Mouse (Mus musculus) heart, postnatal 10 days (tissue): ENCODE data around the gene Ttbk2. TPM values are rescaled to one million over a fixed set of nuclear protein-coding genes. Genes with fewer than 3 reads are reported as not detected.

Experiments used
- DNase-seq, 2 experiments: peaks; one replicate each; pipeline ENCODE4 v3.0.0; 2021
- intact Hi-C: fragments of 180-260 bp; cut with DNase I; formaldehyde crosslinking; loops from one replicate; pipeline ENCODE4 v1.15.1; 2025
- total RNA-seq, 2 experiments: library from RNA; stranded (reverse); gene quantifications; 2 replicates each; pipeline ENCODE4 v1.2.3; 2021

The Ttbk2 gene
- total RNA-seq, result 10 to 100 TPM; 14.4 to 16.4 TPM

DNA sequence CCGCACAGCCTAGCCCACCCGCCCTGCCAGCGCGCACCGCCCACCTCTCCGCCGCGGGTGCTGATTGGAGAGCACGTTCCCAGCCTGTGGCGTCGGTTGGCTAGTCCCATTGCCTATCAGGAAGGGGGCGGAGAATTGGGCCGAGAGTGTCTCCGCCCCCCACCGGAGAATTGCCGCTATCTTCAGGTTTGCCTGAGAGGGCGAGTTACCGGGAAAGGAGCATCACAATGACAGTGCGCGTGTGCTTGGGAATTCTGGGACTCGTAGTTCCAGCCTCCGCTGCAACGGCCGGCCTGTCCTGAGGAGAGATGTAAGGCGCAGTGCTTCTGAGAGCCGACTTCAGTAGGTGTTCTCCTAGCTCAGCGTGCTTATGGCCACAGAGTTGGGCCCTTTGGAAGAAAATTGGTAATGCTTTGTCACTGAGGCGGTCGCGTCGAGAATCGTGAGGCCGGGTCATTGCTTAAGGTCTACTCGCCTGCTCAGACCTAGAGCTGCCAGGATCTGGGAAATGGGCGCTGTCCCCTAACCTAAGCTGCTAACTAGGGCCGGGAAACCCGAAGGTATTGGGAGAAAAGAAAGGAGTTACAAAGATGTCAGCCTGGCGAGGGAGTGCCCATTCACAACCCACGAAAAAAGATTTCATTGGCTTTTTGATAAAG, at the start of gene Ttbk2:
Gene Ttbk2, minus strand, starts transcription at position 181 of the 659 bp plus-strand sequence.
- intact Hi-C loops, result loop anchor here (2.0 kb wide), 1 partner anchor 120 kb away; no protein-coding TSS in a partner anchor

DNA sequence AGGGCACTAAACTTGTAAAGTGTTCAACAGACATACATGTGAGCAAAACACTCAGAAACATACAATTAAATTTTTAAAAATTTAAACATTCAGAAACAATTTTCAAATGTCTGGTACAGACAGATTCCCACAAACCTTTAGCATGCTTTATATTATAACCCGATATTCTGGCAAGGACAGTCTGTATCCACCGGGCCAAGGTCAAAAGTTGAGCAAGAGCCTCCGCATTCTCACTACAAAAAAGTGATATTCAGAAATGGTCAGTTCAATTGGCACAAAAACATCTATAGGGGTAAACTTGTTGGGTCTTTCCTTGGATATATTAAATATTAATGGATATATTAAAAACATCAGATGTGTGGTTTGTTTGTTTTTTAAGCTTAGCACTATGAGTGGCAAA, 46.0 kb upstream of the Ttbk2 start:
- intact Hi-C loops, result no loop called here
- no peak for DNase-seq

More for the DNA sequence above, at the start of gene Ttbk2:
- DNase-seq, result peak; percentile 98 to 99

DNA sequence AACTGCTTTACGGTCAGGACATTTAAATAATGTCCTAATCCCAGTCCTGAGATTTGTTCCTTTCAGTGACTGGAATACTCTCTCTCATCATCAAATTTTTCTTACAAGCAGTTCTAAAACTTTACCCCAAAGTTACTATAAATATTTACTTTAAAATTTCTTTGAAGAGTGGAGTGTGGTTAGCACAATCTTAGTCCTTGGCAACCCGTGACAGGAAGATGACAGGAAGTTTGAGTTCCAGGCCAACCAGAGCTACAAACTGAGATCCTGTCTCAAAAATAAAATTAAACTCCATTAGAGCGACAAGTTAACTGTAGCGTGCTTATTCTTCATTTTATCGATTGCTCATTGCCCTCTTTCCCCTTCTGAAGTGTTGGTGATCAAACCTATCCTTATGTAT, 37.2 kb upstream of the Ttbk2 start:
- no peak for DNase-seq
- intact Hi-C loops, result no loop called here

DNA sequence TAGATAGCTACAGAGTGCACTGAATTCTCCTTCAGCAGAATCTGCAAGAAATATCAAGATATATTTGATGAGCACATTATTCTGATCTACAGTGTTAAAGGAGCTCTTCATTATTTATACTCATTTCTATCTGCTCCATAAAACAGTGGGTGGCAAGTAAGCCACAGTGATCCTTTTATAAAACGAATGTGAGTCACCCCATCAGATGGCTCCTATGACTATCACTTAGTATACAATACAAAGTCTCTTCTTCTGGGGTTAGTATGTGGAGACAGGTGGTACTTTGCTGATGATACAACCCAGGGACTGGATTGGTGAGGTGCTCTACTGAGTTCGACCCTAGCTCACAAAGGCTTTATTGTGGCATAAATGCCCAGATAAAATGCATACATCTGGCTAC, 22.8 kb upstream of the Ttbk2 start:
- intact Hi-C loops, result loop anchor here (5.0 kb wide), 1 partner anchor 396 kb away; no protein-coding TSS in a partner anchor
- DNase-seq, result no peak

DNA sequence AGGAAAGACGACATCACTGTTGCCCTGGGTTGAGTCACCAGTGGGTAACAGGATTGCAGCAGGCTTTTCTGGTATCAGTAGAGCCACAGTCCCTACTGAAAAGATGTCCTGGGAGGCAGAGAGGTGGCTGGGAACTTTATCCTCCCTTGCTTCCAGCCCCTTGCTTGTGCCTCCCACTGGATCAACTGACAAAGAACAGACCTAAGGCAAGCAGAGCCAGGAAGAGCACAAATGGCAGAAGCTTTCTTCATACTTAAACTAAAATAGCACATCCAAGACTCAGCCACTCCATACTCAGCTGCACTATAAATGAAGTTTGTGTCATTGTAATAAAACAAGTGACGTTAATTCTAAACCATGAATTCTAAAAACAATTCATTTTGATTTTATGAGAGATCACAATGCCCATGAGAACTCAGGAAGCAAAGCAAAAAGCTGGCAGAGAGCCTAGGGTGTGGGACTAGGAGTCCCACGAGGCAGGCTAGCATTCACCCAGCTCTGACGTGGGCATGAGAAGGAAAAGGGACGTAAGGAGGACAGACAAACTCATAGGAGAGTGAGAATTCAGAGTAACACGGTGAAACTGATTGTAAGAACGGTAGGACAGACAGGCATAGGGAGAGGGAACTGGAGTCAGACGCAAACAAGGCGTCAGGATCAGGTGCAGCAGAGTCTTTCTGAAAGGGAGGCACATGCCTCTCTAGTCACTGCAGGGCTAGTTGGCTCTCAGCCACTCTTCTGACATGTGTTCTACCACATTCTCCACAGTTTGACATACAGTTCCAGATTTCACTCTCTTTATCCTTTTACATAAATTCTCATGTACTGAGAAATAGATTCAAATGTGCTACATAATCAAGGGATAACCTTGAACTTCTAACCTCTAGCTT, 21.3 kb upstream of the Ttbk2 start:
- intact Hi-C loops, result loop anchor here (5.0 kb wide), 1 partner anchor 394 kb away; no protein-coding TSS in a partner anchor
- DNase-seq, result peak; percentile 28 to 46

DNA sequence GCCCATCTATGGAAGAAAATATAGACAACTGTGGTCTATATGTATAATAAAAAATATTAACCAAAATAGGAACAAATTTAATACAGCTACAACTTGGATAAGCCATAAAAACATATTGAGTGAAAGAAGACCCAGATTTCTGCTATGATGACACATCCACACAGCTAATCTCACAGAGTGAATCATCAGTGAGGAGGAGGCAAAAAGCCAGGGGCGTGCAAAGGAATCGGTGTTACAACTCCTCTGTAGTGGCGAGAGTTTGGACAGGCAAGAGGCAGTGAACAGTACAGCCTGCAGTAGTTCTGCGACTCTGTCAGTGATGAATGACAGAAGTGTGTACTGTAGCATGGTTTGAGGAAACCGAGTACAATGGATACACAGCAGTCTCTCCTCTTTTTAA, 16.9 kb upstream of the Ttbk2 start:
- no peak for DNase-seq
- intact Hi-C loops, result loop anchor here (5.0 kb wide), 1 partner anchor 130 kb away; no protein-coding TSS in a partner anchor

DNA sequence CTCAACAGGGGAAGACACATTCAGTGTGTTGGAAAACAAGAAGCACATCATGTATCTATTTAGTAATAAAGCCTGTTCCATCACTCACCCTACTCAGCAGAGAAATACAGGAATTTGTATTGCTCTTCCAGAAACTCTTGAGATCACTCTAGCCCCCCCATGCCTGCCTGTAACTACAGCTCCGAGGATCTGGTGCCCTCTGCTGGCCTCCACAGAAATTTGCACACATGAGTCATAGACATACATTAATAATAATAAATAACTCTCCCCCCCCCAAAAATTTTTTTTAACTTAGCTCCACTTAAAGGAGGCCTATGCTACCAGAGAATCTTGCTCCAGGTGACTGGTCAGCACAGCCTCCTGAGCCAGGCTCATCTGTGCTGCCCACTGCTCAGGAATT, 16.2 kb upstream of the Ttbk2 start:
- DNase-seq, result peak; percentile 30 to 44
- intact Hi-C loops, result loop anchor here (5.0 kb wide), 1 partner anchor 129 kb away; no protein-coding TSS in a partner anchor

DNA sequence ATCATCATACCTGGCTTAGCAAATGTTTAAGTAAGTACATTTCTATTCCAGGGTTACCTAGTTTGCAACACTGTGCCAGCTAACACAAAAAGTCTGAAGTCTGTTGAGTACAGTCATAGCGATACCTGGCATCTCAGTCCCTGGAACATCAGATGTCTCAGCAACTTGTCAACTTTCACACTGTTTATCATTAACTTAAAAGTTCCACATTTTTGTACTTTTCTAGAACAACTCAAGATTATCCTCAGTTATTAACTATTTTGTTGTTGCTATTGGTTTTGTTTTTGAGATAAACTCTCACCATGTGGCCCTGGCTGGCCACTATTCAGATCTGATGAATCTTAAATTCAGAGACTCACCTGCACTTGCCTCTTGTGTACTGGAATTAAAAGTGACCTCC, 13.0 kb upstream of the Ttbk2 start:
- intact Hi-C loops, result no loop called here
- DNase-seq, result no peak

DNA sequence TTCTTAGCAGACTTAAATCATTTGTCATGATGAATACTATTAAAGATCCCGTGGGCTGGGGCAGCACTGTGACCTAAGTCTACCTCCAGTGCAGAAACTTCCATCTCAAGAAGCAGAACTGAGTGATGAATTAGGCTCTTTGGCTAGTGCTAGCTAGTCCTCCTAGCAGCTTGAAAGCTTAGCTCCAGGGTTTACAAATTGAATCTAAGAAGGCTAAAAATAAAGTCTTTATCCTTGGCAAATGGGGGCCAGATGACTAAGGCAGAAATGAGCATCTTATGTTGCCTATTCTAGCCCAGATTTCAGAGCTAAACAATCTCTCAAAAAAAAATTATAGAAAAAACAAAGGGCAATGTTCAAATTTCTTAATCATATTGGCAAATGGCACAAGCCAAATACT, 10.3 kb upstream of the Ttbk2 start:
- intact Hi-C loops, result no loop called here
- no peak for DNase-seq

DNA sequence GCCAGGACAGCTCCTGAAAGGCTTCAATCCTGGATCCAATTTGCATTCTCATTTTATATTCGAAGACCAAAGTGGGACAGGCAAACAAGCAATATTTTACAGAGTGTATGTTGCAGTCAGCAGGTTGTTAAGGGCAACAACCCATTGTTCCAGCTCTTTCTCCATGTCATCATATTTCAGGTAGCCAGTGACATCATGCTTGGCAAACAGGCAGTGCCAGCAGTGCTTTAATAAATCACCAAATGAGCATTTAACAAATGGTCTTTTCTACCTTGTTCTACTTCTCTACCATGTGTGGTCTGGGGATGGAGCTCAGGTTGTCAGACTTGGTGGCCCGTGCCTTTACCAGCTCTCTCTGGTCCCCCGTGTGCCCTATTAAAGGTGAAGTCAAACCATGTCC, 7.7 kb upstream of the Ttbk2 start:
- intact Hi-C loops, result no loop called here
- DNase-seq, result no peak

DNA sequence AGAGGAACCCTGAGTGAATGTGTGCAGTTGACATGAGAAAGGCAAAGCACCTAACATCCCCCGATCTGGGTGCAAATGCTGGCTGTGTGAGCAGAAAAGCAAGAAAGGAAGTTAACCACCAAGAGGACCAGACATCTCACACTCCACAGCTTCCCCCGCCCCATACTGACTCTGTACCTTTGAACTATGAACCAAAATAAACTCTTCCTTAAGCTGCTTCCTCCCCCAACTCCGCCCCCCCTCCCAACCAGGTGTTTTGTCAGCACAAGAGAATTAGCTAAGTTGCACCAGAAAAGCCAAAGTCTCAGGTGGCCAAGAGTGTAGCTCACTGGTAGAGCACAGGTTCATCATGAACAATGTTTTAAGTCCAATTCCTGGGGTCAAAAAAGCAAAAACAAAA, 2.7 kb upstream of the Ttbk2 start:
- DNase-seq, result no peak
- intact Hi-C loops, result no loop called here

DNA sequence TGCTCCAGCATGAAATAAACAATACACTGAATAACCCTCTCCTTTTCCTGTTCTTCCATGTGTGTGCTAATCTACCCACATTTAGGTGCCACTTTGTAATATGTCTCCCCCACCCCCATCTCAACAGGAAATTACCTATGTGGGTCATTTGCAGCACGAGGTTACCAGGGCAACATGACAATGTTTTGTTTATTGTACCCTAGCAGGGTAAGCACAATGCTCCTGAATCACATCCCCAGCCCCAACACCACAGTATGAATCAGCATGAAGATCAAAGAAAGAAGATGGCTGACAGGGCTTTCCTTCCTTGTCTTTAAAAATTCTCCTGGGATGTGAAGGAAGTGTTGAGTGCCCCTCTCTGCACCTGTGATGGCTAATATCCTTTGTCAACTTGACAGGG, 2.2 kb upstream of the Ttbk2 start:
- intact Hi-C loops, result no loop called here
- DNase-seq, result no peak

DNA sequence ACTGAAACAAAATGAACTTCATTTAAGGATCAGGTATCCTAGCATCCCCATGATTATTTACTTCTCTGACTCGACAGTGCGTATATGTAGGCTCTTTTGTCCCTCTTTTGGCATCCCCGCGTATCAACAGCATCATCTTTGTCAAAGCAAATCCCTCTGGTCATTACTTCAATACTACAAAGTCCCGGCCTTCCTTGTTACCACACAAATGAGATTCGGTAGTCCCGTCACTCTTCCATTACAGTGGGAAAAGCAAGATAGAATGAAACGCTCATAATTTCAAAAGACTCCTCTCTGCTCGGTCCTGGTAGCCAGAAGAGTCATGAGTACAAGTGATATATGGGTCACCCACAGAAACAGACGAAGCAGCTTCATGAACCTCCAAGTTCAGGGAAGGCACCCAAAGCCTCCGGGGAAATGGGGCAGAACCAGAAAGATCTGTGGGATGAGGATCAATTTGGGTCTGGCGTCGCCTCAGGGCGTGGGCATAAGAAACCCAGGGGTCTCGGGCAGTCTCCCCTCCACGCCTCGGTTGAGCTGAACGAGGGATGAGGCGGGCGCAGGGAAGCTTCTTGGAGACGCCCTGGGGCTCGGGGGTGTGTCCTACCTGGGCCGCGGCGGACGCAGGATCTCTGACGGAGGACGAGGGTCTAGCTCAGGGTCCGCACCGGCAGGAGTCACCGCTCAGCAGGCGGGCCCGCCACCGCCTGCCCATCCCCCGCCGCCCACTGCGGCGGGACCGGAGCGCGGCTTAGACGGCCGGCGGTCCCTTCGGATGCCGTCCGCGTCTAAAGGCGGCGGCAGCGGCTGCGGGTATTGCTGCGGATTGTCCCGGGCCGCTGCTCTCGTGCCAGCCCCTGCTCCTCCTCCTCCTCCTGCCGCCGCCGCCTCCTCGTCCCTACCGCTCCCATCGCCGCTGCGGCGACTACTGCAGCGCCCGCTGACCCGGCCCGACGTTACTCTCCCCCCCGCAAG, 668 bp downstream of the Ttbk2 start, which contains the start of gene Cdan1:
Gene Cdan1, minus strand, starts transcription at position 680 of the 975 bp plus-strand sequence.
- DNase-seq, result no peak
- intact Hi-C loops, result loop anchor here (2.0 kb wide), 1 partner anchor 119 kb away; no protein-coding TSS in a partner anchor

DNA sequence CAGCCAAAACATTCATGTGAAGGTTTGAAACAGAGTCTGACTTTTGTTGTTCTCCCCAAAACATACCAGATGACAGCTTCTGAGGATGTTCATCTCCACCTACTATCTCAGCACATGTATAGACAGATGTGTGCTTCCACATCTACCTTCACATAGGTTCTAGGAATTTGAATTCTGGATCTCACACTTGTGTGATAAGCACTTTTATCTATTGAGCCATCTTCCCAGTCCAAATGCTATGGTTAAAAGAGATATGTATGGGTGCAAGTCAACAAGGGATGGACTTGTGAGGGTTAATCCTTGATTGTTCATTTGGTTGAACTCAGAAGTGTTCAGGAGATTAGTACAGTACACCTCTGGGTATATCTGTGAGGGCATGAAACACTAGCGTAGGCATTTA, 5.1 kb downstream of the Ttbk2 start:
- DNase-seq, result no peak

DNA sequence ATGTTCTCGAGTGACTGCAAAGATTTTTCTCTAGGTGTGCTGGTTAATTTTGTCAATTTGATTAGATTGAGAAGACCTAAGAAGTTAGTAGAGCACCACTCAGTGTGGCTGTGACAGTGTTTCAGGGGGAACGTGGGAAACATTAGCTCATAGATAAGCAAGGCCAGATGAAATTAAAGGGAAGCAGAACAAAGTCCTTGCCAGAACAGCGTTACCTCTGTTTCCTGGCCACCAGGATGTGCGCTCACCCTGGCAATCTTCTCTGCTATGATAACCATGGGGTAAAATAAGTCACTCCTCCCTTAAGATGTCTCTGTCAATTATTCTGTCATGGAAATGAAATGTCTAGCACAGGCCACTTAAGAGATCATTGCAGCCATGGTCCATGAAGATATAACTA, 6.4 kb downstream of the Ttbk2 start:
- intact Hi-C loops, result no loop called here
- no peak for DNase-seq

More for the DNA sequence above, 5.1 kb downstream of the Ttbk2 start:
- intact Hi-C loops, result no loop called here

DNA sequence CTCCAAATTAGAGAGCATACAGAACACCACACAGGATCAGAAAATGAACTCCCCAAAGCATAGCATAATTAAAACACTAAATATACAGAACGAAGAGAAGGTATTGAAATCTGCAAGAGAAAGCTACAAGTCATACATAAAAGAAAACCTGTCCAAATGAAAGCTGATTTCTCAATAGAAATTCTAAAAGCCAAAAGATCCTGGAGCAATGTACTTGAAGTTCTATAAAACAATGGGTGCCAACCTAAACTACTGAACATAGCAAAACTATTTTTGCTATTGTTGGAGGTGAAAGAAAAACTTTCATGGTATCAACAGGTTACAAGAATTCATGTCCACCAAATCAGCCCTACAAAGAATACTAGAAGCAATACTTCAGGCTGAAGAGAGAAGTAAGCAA, 9.2 kb downstream of the Ttbk2 start:
- no peak for DNase-seq
- intact Hi-C loops, result no loop called here

DNA sequence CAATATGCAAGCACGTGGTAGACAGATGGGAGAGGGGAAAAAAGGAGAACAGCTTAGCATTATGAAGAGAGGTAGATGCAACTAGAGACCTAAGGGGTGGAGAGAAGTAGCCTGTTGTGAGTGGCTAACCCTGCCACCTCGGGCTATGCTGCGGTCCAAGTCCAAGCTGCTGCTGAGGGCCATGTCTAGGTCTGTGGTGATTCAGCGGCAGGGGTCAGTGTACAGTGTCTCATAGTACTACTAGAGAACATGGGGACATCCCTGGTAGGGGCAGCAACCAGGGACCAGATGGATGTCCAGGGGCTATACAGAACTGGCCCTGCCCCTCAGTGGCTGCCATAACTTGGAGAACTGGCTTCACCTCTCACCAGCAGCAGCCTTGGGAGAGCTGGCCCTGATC, 15.2 kb downstream of the Ttbk2 start:
- no peak for DNase-seq
- intact Hi-C loops, result no loop called here

DNA sequence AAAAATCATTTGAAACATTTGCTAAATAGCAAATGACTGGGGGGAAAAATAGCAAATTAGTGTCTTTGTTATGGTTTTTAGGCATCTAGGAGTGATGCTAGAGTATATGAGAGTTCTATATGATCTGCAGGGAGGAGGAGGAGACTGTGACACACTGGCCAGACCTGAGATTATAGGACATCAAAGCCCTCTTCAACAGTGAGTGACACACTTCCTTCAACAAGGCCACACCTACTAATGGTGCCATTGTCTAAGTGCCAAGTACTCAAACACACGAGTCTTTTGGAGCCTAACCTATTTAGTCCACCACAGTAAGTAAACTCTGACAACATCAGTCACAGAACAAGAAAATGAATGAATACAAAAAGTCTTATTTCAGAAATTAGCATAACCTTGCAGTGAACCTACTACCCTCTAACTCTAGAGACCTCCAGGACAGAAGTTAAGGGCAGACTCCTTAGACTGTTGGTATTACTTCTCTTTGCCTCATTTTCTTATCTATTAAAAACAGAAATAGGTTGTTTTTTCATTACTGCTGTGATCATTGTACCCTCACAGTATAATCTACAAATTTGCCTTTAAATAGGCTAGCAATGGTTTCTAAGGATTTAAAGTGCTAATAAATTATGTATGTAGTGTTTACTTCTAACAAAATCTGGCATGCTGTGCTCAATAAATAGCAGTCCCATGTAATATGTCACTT, 23.3 kb downstream of the Ttbk2 start:
- no peak for DNase-seq
- intact Hi-C loops, result no loop called here

DNA sequence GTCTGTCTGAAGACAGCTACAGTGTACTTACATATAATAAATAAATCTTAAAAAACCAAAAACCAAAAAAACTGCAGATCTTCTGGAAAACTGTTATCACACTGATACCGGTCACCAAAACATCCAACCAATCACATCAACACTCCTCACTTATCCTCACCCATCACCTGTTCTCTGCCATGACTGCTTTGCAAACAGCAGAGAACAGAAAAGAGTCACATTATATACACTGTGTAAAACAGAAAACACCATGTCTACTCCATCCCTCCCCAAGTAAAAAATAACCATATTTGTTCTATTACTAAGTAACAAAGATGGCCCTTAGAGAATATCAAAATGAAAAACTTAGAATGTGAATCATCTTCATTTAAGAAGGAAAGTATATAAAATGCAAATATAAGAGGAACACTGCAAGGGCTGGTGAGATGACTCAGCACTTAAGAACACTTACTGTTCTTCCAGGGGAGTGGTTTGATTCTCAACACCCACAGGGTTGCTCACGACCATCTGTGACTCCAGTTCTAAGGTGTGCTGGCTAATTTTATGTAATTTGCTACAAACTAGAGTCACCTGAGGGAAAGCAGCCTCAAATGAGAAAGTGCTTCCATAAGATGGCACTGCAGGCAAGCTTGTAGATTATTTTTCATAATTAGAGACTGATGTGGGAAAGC, 80.0 kb downstream of the Ttbk2 start:
- intact Hi-C loops, result no loop called here
- DNase-seq, result no peak
